Mouse (Mus musculus) liver, postnatal 0 days (tissue): ENCODE data around the gene Cyp2d10. TPM values are rescaled to one million over a fixed set of nuclear protein-coding genes. Genes with fewer than 3 reads are reported as not detected.
"Not testable (repeated sequence)": the region's sequence is repeated elsewhere in the genome, so short reads cannot be mapped to it uniquely, and the experiment has no call there.

Experiments used
- ATAC-seq: fragments of 200-750 bp; cut with Nextera tagmentation; 2 replicates; pipeline ENCODE4 v1.8.0; 2017; ENCODE audit warnings: mild to moderate bottlenecking, moderate library complexity
- DNase-seq: peaks from one replicate; pipeline ENCODE4 v3.0.0-alpha.2; 2016
- H3K27ac ChIP-seq: fragments of 300-500 bp; sonication (generic); 2 replicates; pipeline ENCODE4 v1.5.1; 2014; ENCODE audit warnings: antibody characterized with exemption, moderate library complexity, mild to moderate bottlenecking, low read depth
- H3K27me3 ChIP-seq: fragments of 300-500 bp; sonication (generic); 2 replicates; pipeline ENCODE4 v1.6.1; 2014; ENCODE audit warnings: low read length, control low read depth, mixed read lengths; ENCODE audit not compliant: insufficient read depth
- H3K36me3 ChIP-seq: fragments of 300-500 bp; sonication (generic); replicated peaks from 2 replicates; pipeline ENCODE4 v1.6.1; 2014; ENCODE audit warnings: mild to moderate bottlenecking, control low read depth, low read length, moderate library complexity, mixed read lengths; ENCODE audit not compliant: insufficient read depth
- H3K4me1 ChIP-seq: fragments of 300-500 bp; sonication (generic); 2 replicates; pipeline ENCODE4 v1.6.1; 2014; ENCODE audit warnings: antibody characterized with exemption, mild to moderate bottlenecking, control low read depth; ENCODE audit not compliant: insufficient read depth
- H3K4me2 ChIP-seq: fragments of 300-500 bp; sonication (generic); 2 replicates; pipeline ENCODE4 v1.6.1; 2014; ENCODE audit warnings: low read depth, mild to moderate bottlenecking, low read length, moderate library complexity, mixed read lengths
- H3K4me3 ChIP-seq: fragments of 300-500 bp; sonication (generic); 2 replicates; pipeline ENCODE4 v1.5.1; 2014; ENCODE audit warnings: low read depth, low read length
- H3K9ac ChIP-seq: fragments of 300-500 bp; sonication (generic); replicated peaks from 2 replicates; pipeline ENCODE4 v1.6.1; 2014; ENCODE audit warnings: mild to moderate bottlenecking, moderate library complexity
- H3K9me3 ChIP-seq: fragments of 300-500 bp; sonication (generic); 2 replicates; pipeline ENCODE4 v1.6.1; 2016; ENCODE audit warnings: mild to moderate bottlenecking, control low read depth, low read length, mixed read lengths
- CTCF ChIP-seq: sonication (generic); IDR thresholded peaks from 2 replicates; pipeline ENCODE4 v1.5.1; 2016; ENCODE audit warnings: antibody characterized with exemption, low read depth
- EP300 ChIP-seq: IDR thresholded peaks from 2 replicates; pipeline ENCODE4 v1.6.1; 2016; ENCODE audit warnings: antibody characterized with exemption, low read depth, mild to moderate bottlenecking
- WGBS: fragments of 180-500 bp; shearing (Covaris S2); extraction: QIAGEN DNeasy Blood & Tissue Kit; methylation state at CpG from one replicate; pipeline ENCODE4 v1.1.7; 2014; ENCODE audit not compliant: insufficient replicate concordance; 5-methylcytosine and 5-hydroxymethylcytosine counted together
- polyA plus RNA-seq: library from polyadenylated mRNA; unstranded; fragments of >200 nt; fragmentation: Nextera tagmentation; extraction: Ambion mirVana; gene quantifications from 2 replicates; pipeline ENCODE4 v1.2.1, GENCODE M21; 2015

Cyp2d10 gene
- polyA plus RNA-seq: 384 and 387 TPM in 2 replicates

DNA sequence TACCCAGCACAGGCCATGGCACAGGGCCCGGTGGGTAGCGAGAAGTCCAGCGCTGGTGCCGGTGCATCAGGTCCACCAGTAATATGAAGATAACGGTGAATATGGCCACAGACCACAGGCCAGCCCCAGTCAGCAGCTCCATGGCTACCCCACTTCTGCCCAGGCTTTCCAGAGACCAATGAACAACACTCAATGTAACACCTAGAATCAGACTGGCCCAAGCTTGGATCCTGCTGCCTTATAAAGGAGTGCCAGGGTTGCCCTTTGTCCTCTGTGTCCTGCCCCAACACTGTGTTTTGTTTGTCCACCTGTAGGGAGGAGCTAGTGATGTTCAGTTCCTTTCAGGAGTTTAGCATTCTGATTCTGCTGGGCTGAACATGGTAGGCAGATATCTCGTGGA, at the start of gene Cyp2d10:
Cyp2d10 (minus strand) TSS at position 215 of the 400 bp plus-strand sequence.
- no peaks in the 10 kb centered on the region for H3K36me3 ChIP-seq
- H3K27ac ChIP-seq: peak within 1 kb of the TSS; percentile 69
- H3K9ac ChIP-seq: peak within 1 kb of the TSS; percentile 67
- peak within 1 kb of the TSS; percentile 50 for H3K4me3 ChIP-seq
- H3K4me2 ChIP-seq: peak within 1 kb of the TSS; percentile 60
- H3K27me3 ChIP-seq: no peaks in the 10 kb centered on the region
- H3K9me3 ChIP-seq: no peaks in the 10 kb centered on the region
- ATAC-seq (peak; percentile 93), DNase-seq (peak; percentile 71)
- H3K4me1 ChIP-seq: no peaks in the 10 kb centered on the region; the same call in 1 of the 2 replicates
- WGBS: 81% methylated on average over 6 of the region's 6 CpGs
- TF ChIP-seq EP300: no peak
- 0 out of 2 replicates have a peak, but pooled peaks have one; percentile 12 for TF ChIP-seq CTCF

DNA sequence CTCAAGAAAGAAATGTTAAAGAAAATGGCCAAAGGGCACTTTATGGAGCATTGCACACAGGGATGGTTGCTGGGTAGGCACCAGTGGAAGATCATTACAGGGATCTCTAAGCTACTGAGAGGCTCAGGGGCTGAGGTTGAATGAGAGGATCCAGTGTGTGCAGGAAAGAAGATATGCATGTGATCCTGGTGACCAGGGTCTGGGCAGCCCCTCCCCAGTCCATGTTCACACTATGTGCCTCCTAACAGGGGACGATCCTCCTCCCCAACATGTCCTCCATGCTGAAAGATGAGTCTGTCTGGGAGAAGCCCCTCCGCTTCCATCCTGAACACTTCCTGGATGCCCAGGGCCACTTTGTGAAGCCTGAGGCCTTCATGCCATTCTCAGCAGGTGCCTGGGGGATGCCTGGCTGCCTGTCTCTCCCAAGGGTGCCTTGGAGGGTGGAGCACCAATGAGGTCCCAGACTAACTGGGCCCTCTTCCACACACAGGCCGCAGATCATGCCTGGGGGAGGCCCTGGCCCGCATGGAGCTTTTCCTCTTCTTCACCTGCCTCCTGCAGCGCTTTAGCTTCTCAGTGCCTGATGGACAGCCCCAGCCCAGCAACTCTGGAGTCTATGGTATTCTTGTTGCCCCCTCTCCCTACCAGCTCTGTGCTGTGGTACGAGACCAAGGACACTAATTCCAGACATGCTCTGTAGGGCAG, 49.2 kb upstream of the Cyp2d10 start:
- H3K4me2 ChIP-seq, H3K36me3 ChIP-seq, H3K27me3 ChIP-seq, H3K9me3 ChIP-seq, H3K9ac ChIP-seq, ATAC-seq, H3K27ac ChIP-seq, H3K4me3 ChIP-seq, H3K4me1 ChIP-seq: not testable (repeated sequence)
- 84% methylated on average over 6 of the region's 6 CpGs for WGBS
- DNase-seq: peak; percentile 13

DNA sequence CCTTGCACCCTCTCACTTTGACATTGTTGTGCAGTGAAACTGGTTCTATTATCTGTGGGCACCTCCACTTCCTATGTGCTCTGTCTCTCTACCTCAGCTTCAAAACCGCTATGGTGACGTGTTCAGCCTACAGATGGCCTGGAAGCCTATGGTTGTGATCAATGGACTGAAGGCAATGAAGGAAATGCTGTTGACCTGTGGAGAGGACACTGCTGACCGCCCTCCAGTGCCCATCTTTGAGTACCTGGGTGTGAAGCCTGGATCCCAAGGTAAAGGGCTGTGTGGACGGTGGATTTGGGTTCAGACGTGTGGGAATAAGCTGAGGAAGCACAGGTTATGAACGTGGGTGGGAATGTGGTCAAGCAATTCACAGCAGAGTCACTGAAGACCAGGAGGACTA, 46.5 kb upstream of the Cyp2d10 start:
- H3K27me3 ChIP-seq, ATAC-seq, H3K36me3 ChIP-seq, H3K9me3 ChIP-seq, H3K4me1 ChIP-seq: not testable (repeated sequence)
- peak overlapping the region; percentile 26 for H3K4me3 ChIP-seq
- 71% methylated on average over 6 of the region's 6 CpGs for WGBS
- peak; percentile 8 for DNase-seq
- peak overlapping the region; percentile 56 for H3K4me2 ChIP-seq
- peak overlapping the region; percentile 23 for H3K9ac ChIP-seq
- H3K27ac ChIP-seq: peak overlapping the region; percentile 4; the same call in 1 of the 2 replicates

- H3K36me3 ChIP-seq, H3K4me1 ChIP-seq, H3K9me3 ChIP-seq, H3K9ac ChIP-seq, H3K27me3 ChIP-seq: not testable (repeated sequence)
- WGBS: 62% methylated on average over 1 of the region's 1 CpGs
- Histone ChIP-seq H3K4me2 (peak overlapping the region; percentile 56; the same call in 1 of the 2 replicates), H3K4me3 (0 out of 2 replicates have a peak overlapping the region, but pooled peaks have one; percentile 26), H3K27ac (peak overlapping the region; percentile 57)
- ATAC-seq (peak; percentile 60), DNase-seq (peak; percentile 47)
Observed at GRCm38 (mm10) chr15:82452133-82452532, 45.1 kb upstream of the Cyp2d10 start.

DNA sequence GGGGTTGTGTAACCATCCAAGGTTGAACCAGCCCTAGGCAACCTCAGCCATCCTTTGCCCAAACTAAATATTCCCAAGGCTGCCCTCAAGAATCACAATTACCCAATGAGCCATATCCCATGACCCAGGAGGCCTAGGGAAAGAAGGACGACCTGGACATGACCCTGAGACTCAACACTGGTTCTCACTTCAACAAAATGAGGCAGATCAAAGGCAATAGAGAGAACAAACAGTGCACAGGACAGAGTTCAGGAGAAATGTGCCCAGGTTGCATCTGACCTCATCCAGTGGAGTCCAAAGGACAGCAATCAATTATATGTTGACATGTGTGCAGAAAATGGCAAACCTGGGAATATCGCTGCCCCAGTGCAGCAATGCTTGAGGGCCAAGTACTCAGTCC, 43.0 kb upstream of the Cyp2d10 start:
- DNase-seq (peak; percentile 33), ATAC-seq (peak; percentile 90)
- H3K27ac ChIP-seq: peak overlapping the region; percentile 76
- not testable (repeated sequence) for H3K9ac ChIP-seq, H3K4me1 ChIP-seq, H3K9me3 ChIP-seq, H3K36me3 ChIP-seq, H3K27me3 ChIP-seq, H3K4me2 ChIP-seq, H3K4me3 ChIP-seq
- peak; percentile 67; the same call in 1 of the 2 replicates for TF ChIP-seq EP300
- 59% methylated on average over 2 of the region's 2 CpGs for WGBS

DNA sequence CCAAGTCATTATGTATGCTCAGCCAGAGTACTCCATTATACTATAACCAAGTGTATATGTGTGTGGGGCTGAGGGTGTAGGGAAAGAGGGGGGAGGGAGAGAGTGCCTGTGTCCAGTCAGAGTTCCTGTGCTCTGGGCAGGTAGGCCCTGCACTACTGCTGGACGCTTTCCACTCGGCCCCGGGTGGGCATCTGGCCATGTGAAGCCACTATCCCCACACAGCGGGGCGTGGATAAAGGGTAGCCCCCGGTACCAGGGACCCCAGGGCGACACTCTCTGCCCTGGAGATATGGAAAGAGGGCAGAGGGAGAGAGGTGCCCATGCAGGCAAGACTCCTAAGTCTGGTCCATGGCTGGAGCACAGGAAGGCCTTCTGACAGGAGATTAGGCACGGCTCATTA, 38.2 kb upstream of the Cyp2d10 start:
- ATAC-seq: no peak
- H3K9me3 ChIP-seq: no peaks in the 10 kb centered on the region
- 79% methylated on average over 8 of the region's 8 CpGs for WGBS
- no peaks in the 10 kb centered on the region for H3K36me3 ChIP-seq
- TF ChIP-seq EP300: no peak
- TF ChIP-seq CTCF: no peak
- H3K27me3 ChIP-seq: no peaks in the 10 kb centered on the region
- no peak overlapping the region for H3K9ac ChIP-seq
- no peaks in the 10 kb centered on the region for H3K4me1 ChIP-seq
- no peak overlapping the region for H3K4me3 ChIP-seq
- no peak for DNase-seq
- H3K27ac ChIP-seq: no peak overlapping the region
- no peak overlapping the region for H3K4me2 ChIP-seq

DNA sequence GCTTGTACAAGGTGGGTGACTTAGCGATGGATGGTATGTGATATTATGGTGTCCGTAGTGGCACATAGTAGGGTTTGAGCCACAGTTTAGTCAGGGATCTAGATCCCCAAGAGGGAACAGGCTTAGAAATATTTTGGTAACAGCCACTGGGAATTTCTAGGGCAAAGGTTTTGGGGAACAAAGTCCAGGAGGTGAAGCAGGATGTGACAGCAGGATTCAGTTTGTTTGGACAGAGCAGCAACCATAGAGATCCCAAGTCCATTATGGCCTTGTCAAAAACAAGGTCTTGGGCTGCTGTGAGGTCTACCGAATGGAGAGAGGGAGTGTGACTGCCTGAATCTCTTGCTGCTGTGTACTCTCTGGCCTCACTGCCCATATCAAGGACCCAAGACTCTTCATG, 36.7 kb upstream of the Cyp2d10 start:
- no peaks in the 10 kb centered on the region for H3K9me3 ChIP-seq
- H3K4me3 ChIP-seq: no peak overlapping the region
- H3K9ac ChIP-seq: no peak overlapping the region
- TF ChIP-seq CTCF (no peak), EP300 (no peak)
- no peaks in the 10 kb centered on the region for H3K36me3 ChIP-seq
- H3K4me2 ChIP-seq: no peak overlapping the region
- WGBS: 82% methylated on average over 3 of the region's 3 CpGs
- H3K27ac ChIP-seq: no peak overlapping the region
- no peaks in the 10 kb centered on the region for H3K27me3 ChIP-seq
- DNase-seq (no peak), ATAC-seq (peak; percentile 74)
- no peaks in the 10 kb centered on the region for H3K4me1 ChIP-seq
